Mouse (Mus musculus): ENCODE measurements at regions not wholly inside any gene's neighbourhood (a gene's known extent, or its start where the extent isn't known, plus 50 kb on each side); places are given as distances from the start of the nearest gene placed in this dataset.

- peak; percentile 13 for DNase-seq (ENCODE audit: low read depth)
Measured at GRCm38 (mm10) chr4:125201638-125202325, 74.1 kb upstream of the Zc3h12a start.

GRCm38 (mm10) chr4:125200762-125201161 lies 73.1 kb upstream of the Zc3h12a start:
- DNase-seq (ENCODE audit: low read depth): no peak

DNA sequence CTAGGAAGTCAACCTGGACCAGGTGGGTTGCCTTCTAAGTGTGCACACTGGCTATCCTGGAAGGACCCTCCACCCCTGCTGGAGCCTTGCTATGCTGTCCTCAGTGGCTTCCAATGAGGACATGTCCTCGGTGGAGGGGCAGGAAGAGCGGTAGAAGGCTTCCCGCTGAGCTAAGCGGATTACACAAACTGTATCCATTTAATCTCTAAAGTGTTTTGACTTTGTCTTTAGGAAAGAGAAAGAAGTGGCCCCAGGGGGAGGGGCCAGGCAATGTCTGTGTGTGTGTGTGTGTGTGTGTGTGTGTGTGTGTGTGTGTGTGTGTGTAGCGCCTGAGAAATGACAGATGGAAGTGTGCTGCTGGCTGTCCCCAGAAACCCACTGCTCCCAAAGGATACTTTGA lies 71.6 kb upstream of the Zc3h12a start:
- DNase-seq (ENCODE audit: low read depth): no peak

- no peak for DNase-seq (ENCODE audit: low read depth)
Measured at GRCm38 (mm10) chr4:125195901-125196435, 68.3 kb upstream of the Zc3h12a start.

DNA sequence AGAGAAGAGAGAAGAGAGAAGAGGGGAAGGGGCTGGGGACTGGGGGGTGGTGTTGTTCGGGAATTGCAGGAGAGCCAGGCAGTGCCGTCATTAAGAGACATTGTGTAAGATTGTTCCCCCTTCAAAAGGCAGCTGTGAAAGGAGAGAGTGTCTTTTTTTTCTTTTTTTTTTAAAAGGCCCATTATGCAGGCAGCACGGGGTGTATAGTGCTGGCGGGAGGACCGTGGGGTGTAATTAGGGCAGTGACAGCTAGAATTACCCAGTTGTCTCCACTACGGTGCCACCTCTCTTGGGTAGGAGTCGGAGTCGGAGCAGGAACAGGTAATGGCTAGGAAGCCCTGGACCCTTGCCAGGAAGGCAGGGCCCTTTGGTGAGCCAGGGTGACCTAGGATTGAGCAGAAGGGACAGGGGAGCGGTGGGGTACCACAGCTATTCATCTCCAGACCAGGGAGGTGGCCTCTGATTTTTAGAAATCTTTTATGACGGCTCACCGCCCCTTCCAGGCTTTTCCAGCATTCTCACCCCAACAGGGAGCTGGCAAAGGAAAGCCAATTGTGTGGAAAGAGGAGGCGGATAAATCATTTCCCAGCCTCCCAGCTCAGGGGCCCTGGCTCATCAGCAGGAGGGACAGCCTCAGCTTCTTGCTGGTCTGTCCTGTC lies 67.2 kb upstream of the Zc3h12a start:
- no peak for DNase-seq (ENCODE audit: low read depth)

GRCm38 (mm10) chr4:125194298-125194697 lies 66.7 kb upstream of the Zc3h12a start:
- DNase-seq (ENCODE audit: low read depth): no peak

GRCm38 (mm10) chr4:125191680-125192079 lies 64.0 kb upstream of the Zc3h12a start:
- DNase-seq (ENCODE audit: low read depth): no peak

DNA sequence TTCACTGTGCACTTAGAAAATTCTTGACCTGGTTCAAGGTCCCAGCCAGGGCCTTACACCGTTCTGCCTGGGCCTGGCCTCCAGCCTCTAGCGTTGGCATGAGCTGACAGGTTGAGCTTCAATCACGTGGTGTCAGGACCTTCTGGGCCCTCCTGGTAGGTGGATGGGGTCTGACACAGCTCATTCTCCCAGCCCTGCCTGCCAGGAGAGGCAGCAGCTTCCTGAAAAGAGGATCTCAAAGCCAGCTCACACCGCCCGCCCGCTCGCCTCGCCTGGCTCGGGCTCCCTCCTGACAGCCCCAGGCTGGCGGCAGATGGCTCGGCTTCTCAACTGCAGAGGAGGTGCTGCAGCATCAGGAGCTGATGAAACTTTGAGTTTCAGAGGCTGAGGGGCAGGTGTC lies 63.4 kb upstream of the Zc3h12a start:
- no peak for DNase-seq (ENCODE audit: low read depth)

DNA sequence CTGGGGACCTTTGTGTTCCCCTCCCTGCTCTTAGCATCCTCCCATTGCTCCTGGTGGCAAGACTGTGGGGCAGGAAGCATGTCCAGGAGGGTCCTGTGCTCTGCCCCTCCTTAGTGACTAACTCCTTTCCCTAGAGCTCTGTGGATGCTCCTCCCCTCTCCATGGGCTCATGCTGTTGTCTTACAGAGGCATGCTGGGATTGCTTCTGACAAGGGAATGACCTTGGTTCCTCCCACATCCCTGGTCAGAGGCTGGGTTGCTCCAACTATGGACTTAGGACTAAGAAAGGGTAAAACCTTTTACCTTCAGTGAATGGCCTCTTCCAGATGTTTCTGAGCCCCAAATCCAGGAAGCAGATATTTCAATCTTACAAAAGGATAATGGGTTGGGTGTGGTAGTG lies 62.3 kb upstream of the Zc3h12a start:
- DNase-seq (ENCODE audit: low read depth): no peak

GRCm38 (mm10) chr4:125186246-125186645 lies 58.6 kb upstream of the Zc3h12a start:
- no peak for DNase-seq (ENCODE audit: low read depth)

DNA sequence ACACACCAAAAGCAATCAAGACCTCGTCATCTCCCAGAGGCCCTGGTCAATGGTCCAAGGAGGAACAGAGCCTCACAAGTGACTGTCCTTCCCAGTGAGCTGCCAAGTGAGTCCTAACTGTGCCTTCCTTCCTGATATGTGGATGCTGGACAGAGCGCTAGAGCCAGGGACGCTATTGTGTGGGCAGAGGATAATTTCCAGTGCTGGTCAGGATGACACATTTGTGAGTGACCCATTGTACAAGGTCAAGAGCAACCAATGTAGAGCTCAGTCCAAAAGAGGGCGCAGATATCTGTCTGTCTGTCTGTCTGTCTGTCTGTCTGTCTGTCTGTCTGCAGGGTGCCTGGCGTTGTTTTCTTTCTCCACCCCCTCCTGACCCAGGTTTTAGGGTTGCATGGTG lies 57.4 kb upstream of the Zc3h12a start:
- DNase-seq (ENCODE audit: low read depth): no peak

DNA sequence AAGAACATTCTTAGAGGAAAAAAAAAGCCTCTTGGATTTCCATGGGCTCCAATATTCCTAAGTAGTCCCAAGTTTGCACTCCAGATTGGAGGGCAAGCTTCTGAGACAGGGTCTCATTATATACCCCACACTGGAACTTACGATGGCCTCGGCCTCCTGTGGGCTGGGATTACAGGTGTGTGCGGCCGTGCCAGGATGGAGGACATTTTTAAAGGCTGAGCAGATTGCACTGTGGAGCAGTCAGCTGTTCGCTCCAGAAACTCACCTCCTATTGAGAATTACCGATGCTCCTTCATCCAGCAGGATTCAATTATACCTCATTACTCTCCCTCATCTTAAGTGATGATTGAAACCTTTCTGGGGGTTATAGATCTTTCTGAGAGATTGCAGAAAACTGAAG lies 53.3 kb upstream of the Zc3h12a start:
- no peak for DNase-seq (ENCODE audit: low read depth)

DNA sequence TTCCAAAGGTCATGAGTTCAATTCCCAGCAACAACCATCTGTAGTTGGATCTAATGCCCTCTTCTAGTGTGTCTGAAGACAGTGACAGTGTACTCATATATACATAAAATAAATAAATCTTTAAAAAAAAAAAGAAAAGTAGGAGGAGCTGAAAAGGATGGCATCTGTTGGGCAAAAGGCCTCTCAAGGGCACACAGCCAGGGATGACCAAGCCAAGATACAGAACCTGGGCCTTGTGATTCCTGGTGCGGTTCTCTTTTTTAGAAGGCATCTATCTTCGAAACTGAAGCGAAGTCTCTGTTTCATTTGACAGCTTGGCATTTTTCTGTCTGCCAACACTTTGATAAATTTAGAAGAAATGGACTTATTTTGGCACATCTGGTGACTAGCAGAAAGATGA lies 50.9 kb upstream of the Zc3h12a start:
- DNase-seq (ENCODE audit: low read depth): no peak

DNA sequence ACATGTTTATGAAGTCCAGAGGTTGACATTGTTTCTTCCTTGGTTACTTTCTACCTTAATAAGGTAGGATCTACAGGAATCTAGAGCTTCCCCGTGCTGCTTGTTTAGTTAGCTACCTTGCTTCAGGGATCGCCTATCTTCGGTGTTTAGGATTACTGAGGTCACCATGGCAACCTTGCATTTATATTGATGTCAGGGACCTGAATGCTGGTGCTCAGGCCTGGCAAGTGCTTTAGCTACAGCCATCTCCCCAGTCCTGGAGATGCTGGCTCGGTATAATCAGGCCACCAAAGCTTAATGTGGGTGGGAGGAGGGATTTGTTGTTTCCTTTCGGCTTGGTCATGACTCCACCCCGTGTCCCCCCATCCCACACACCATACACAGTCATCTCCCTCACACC lies 50.0 kb upstream of the Zc3h12a start:
- no peak for DNase-seq (ENCODE audit: low read depth)
